Mouse (Mus musculus) neutrophil, adult 5-6 weeks (primary cell): ENCODE data around the gene Bmpr2. TPM values are rescaled to one million over a fixed set of nuclear protein-coding genes. Genes with fewer than 3 reads are reported as not detected.
"Not testable (repeated sequence)": the region's sequence is repeated elsewhere in the genome, so short reads cannot be mapped to it uniquely, and the experiment has no call there.

Experiments
- ATAC-seq: fragments of 151-379, 151-347 bp; 2 replicates; pipeline ENCODE4 v1.8.0; 2017; ENCODE audit warnings: mild to moderate bottlenecking, moderate TSS enrichment; ENCODE audit not compliant: insufficient number of reproducible peaks, poor library complexity, low FRiP score, severe bottlenecking; ENCODE audit errors: extremely low read depth
- total RNA-seq: library from RNA; stranded (forward); fragments of 200-1000 nt; gene quantifications from 2 replicates; pipeline ENCODE4 v1.2.3, GENCODE M21; 2017

Gene Bmpr2
- total RNA-seq, result 12.5 TPM in 2 replicates

- peak; percentile 64 for ATAC-seq
These were observed at the start of gene Bmpr2 for GRCm38 (mm10) chr1:59763164-59763768. Gene Bmpr2, plus strand, starts transcription at chr1:59763400.

- no peak for ATAC-seq
These were observed 43.3 kb upstream of the Bmpr2 start for GRCm38 (mm10) chr1:59719900-59720299.

GRCm38 (mm10) chr1:59725661-59726060 lies 37.5 kb upstream of the Bmpr2 start:
- ATAC-seq, result no peak

GRCm38 (mm10) chr1:59730106-59730505 lies 33.1 kb upstream of the Bmpr2 start:
- no peak for ATAC-seq

GRCm38 (mm10) chr1:59730737-59731136 lies 32.5 kb upstream of the Bmpr2 start:
- no peak for ATAC-seq

GRCm38 (mm10) chr1:59734076-59734475 lies 29.1 kb upstream of the Bmpr2 start:
- no peak for ATAC-seq

GRCm38 (mm10) chr1:59738768-59739414 lies 24.3 kb upstream of the Bmpr2 start:
- ATAC-seq, result no peak

GRCm38 (mm10) chr1:59739577-59740354 lies 23.4 kb upstream of the Bmpr2 start:
- ATAC-seq, result no peak

- no peak for ATAC-seq
These were observed 14.2 kb upstream of the Bmpr2 start for GRCm38 (mm10) chr1:59749047-59749446.

- not testable (repeated sequence) for ATAC-seq
These were observed 13.5 kb upstream of the Bmpr2 start for GRCm38 (mm10) chr1:59749724-59750123.

GRCm38 (mm10) chr1:59755298-59755697 lies 7.9 kb upstream of the Bmpr2 start:
- ATAC-seq, result no peak

GRCm38 (mm10) chr1:59758325-59758724 lies 4.9 kb upstream of the Bmpr2 start:
- no peak for ATAC-seq

- no peak for ATAC-seq
These were observed 992 bp upstream of the Bmpr2 start for GRCm38 (mm10) chr1:59762208-59762607.

- ATAC-seq, result peak; percentile 27; the same call in 1 of the 2 replicates
These were observed 493 bp upstream of the Bmpr2 start for GRCm38 (mm10) chr1:59762651-59763163.

GRCm38 (mm10) chr1:59763781-59764251 lies 616 bp downstream of the Bmpr2 start:
- ATAC-seq, result peak; percentile 31; the same call in 1 of the 2 replicates

- ATAC-seq, result no peak
These were observed 1.3 kb downstream of the Bmpr2 start for GRCm38 (mm10) chr1:59764407-59764971.

- no peak for ATAC-seq
These were observed 2.1 kb downstream of the Bmpr2 start for GRCm38 (mm10) chr1:59765279-59765678.

GRCm38 (mm10) chr1:59766626-59767025 lies 3.4 kb downstream of the Bmpr2 start:
- ATAC-seq, result no peak

GRCm38 (mm10) chr1:59771871-59772270 lies 8.7 kb downstream of the Bmpr2 start:
- no peak for ATAC-seq
